Mouse (Mus musculus) limb, embryonic 14.5 days (tissue): ENCODE results near the gene Kat2b. TPM values are rescaled to one million over a fixed set of nuclear protein-coding genes. Genes with fewer than 3 reads are reported as not detected.

Experiments used
- ATAC-seq: fragments of 200-750 bp; cut with Nextera tagmentation; 2 replicates; pipeline ENCODE4 v1.8.0; 2017; ENCODE audit warnings: low read depth, moderate number of reproducible peaks, moderate TSS enrichment; ENCODE audit not compliant: low FRiP score
- DNase-seq: peaks from one replicate; pipeline ENCODE4 v3.0.0-alpha.2; 2015; ENCODE audit warnings: low spot score
- H3K27ac ChIP-seq: fragments of 300-500 bp; sonication (generic); replicated peaks from 2 replicates; pipeline ENCODE4 v1.5.1; 2014; ENCODE audit warnings: low read depth, mild to moderate bottlenecking, low read length, moderate library complexity, mixed read lengths
- H3K27me3 ChIP-seq: fragments of 300-500 bp; sonication (generic); 2 replicates; pipeline ENCODE4 v1.6.1; 2014; ENCODE audit warnings: low read length, mixed read lengths; ENCODE audit not compliant: control insufficient read depth, insufficient read depth
- H3K36me3 ChIP-seq: fragments of 300-500 bp; sonication (generic); 2 replicates; pipeline ENCODE4 v1.6.1; 2014; ENCODE audit warnings: mild to moderate bottlenecking, low read length, moderate library complexity, mixed read lengths; ENCODE audit not compliant: control insufficient read depth, insufficient read depth
- H3K4me1 ChIP-seq: fragments of 300-500 bp; sonication (generic); 2 replicates; pipeline ENCODE4 v1.6.1; 2014; ENCODE audit warnings: antibody characterized with exemption, low read length, mixed read lengths; ENCODE audit not compliant: control insufficient read depth, insufficient read depth
- H3K4me2 ChIP-seq: fragments of 300-500 bp; sonication (generic); replicated peaks from 2 replicates; pipeline ENCODE4 v1.6.1; 2014; ENCODE audit warnings: low read depth, mild to moderate bottlenecking, low read length, moderate library complexity; ENCODE audit not compliant: severe bottlenecking
- H3K4me3 ChIP-seq: fragments of 300-500 bp; sonication (generic); replicated peaks from 2 replicates; pipeline ENCODE4 v1.5.1; 2014; ENCODE audit warnings: low read length
- H3K9ac ChIP-seq: fragments of 300-500 bp; sonication (generic); 2 replicates; pipeline ENCODE4 v1.6.1; 2014; ENCODE audit warnings: mild to moderate bottlenecking, low read depth, low read length, moderate library complexity; ENCODE audit not compliant: severe bottlenecking
- H3K9me3 ChIP-seq: fragments of 300-500 bp; sonication (generic); 2 replicates; pipeline ENCODE4 v1.6.1; 2016; ENCODE audit warnings: low read length; ENCODE audit not compliant: control insufficient read depth
- POLR2A ChIP-seq: fragments of 200-500 bp; IDR thresholded peaks from 2 replicates; pipeline ENCODE4 v1.8.0; 2012; ENCODE audit warnings: inconsistent platforms, mild to moderate bottlenecking, moderate library complexity, borderline replicate concordance; ENCODE audit not compliant: insufficient read depth, insufficient read length; ENCODE audit errors: extremely low read depth
- WGBS: fragments of 180-500 bp; shearing (Covaris S2); extraction: QIAGEN DNeasy Blood & Tissue Kit; methylation state at CpG from one replicate; pipeline ENCODE4 v1.1.7; 2014; 5-methylcytosine and 5-hydroxymethylcytosine counted together
- polyA plus RNA-seq, 2 experiments: library from polyadenylated mRNA; depleted of rRNA in 1 of 2; stranded (reverse) in 1 of 2; unstranded in 1 of 2; fragments of >200 nt; fragmentation: Nextera tagmentation in 1 of 2; extraction: Ambion mirVana in 1 of 2; gene quantifications; 2 replicates each; pipeline versions ENCODE4 v1.2.1 to v1.2.3; 2012 to 2014

Gene Kat2b
- polyA plus RNA-seq, 2 experiments, result 7.9 to 10.0 TPM

DNA sequence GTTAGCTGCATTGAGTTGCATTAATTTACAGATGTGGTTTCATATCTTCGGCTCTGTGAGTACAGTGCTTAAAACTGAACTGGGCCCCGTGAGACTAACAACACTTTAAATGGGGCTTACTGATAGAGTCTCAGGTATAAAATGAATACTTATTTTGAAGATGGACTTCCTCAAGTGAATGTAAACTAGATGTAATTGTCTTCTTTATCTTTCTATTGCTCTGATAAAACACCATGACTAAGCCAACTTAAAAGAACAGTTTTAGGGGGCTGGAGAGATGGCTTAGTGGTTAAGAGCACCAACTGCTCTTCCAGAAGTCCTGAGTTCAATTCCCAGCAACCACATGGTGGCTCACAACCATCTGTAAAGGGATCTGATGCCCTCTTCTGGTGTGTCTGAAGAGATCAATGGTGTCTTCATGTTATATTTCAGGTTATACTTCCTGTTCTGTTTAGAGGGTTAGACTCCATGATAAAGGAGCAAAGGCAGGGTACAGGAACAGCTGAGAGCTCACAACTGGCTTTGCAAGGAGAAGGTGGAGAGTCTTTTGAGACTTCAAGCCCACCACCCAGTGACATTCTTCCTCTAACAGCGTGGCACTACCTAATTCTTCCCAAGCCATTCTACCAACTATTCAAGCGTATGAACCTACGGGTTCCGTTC is 50.8 kb downstream of the Kat2b start:
- no peaks in the 10 kb centered on the region for H3K9me3 ChIP-seq
- no peaks in the 10 kb centered on the region; the same call in 1 of the 2 replicates for H3K36me3 ChIP-seq
- H3K27ac ChIP-seq, result no peak overlapping the region
- TF ChIP-seq POLR2A, result no peak
- no peak overlapping the region for H3K4me3 ChIP-seq
- H3K9ac ChIP-seq, result no peak overlapping the region
- H3K4me2 ChIP-seq, result no peak overlapping the region
- no peaks in the 10 kb centered on the region for H3K4me1 ChIP-seq
- no peaks in the 10 kb centered on the region for H3K27me3 ChIP-seq
- DNase-seq (no peak), ATAC-seq (no peak)
- WGBS, result 90% methylated on average over 6 of the region's 6 CpGs

DNA sequence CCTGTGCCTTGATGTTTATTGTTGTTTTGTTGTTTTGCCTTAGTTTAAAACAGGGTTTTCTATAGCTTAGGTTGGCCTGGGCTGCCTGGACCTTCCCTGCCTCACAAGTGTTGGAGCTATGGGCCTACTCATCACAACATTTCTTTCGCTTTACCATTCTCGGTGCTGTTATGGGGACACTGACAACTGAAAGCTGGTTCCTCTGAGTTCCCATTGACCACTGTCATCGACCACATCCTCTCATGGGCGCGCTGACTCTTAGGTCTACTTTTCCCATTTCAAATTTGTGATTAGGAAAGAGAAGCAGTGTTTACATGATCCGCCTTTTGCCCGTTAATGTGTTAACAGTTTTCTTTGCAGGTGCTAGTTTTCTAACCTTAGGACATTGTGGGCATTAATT is 51.7 kb downstream of the Kat2b start:
- H3K27me3 ChIP-seq, result no peaks in the 10 kb centered on the region
- no peaks in the 10 kb centered on the region for H3K9me3 ChIP-seq
- 95% methylated on average over 7 of the region's 7 CpGs for WGBS
- no peaks in the 10 kb centered on the region; the same call in 1 of the 2 replicates for H3K36me3 ChIP-seq
- no peak overlapping the region for H3K4me3 ChIP-seq
- no peak overlapping the region for H3K27ac ChIP-seq
- no peak for TF ChIP-seq POLR2A
- ATAC-seq, result no peak
- no peak overlapping the region for H3K4me2 ChIP-seq
- no peaks in the 10 kb centered on the region for H3K4me1 ChIP-seq
- H3K9ac ChIP-seq, result no peak overlapping the region
- no peak for DNase-seq

DNA sequence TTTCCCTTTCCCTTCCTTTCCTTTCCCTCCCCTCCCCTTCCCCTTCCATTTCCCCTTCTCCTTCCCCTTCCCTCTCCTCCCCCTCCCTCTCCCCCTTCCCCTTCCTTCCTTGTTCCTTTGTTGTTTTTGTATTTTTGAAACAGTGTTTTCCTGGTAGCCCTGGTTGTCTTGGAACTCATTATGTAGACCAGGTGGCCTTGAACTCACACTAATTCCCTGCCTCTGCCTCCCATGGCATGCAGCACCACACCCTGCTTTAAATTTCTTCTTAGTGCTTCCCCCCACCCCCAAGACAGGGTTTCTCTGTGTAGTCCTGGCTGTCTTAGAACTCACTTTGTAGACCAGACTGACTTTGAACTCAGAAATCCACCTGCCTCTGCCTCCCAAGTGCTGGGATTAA is 52.7 kb downstream of the Kat2b start:
- Histone ChIP-seq H3K27me3 (no peaks in the 10 kb centered on the region), H3K36me3 (no peaks in the 10 kb centered on the region; the same call in 1 of the 2 replicates), H3K4me1 (no peaks in the 10 kb centered on the region), H3K27ac (no peak overlapping the region), H3K4me3 (no peak overlapping the region), H3K4me2 (no peak overlapping the region), H3K9me3 (no peaks in the 10 kb centered on the region), H3K9ac (no peak overlapping the region)
- DNase-seq, result no peak
- no peak for ATAC-seq
- TF ChIP-seq POLR2A, result no peak

DNA sequence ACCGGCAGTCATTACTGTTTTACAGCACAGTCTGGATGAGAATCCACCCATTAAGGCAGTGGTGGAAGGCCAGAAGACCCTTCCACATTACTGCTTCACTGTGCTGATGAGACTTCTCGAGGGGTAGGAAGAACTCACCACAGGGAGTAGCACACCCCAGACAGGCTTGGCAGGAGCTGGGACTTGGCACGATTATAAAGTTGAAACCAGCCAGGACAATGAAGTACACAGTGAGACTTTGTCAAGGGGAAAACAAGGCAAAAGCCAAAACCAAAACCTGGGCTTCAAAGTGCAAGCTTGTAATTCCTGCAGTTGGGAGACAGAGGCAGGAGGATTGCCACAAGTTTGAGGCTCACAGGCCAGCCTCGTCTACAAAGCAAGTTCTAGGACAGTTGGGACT is 54.0 kb downstream of the Kat2b start:
- WGBS, result 63% methylated on average over 4 of the region's 4 CpGs
- peaks cover 4% of the 10 kb centered on the region for H3K36me3 ChIP-seq
- H3K4me1 ChIP-seq, result no peaks in the 10 kb centered on the region
- H3K4me2 ChIP-seq, result no peak overlapping the region
- no peak overlapping the region for H3K27ac ChIP-seq
- H3K9me3 ChIP-seq, result no peaks in the 10 kb centered on the region
- TF ChIP-seq POLR2A, result no peak
- ATAC-seq (no peak), DNase-seq (no peak)
- H3K9ac ChIP-seq, result no peak overlapping the region
- no peak overlapping the region for H3K4me3 ChIP-seq
- no peaks in the 10 kb centered on the region for H3K27me3 ChIP-seq

DNA sequence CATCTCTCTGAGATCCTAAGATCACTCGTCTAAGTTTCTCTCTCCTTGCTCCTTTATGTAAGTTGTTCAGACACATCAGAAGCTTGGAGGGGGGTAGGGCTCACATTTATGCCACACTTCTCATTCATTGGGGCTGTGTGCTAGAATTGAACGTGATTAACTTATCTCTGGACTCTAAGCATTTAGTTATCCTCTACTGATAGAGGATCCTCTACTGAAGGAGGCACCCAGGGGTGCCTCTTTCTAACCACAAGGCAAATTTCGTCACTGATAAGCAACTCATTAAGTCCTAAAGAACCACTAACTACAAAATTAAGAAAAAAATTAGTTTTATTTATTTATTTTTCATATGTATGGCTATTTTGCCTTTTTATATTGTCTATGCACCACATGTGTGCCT is 55.5 kb downstream of the Kat2b start:
- no peak for ATAC-seq
- H3K9ac ChIP-seq, result no peak overlapping the region
- H3K36me3 ChIP-seq, result peaks cover 8% of the 10 kb centered on the region

More for the DNA sequence above, 55.5 kb downstream of the Kat2b start:
- no peak for DNase-seq
- 72% methylated on average over 3 of the region's 3 CpGs for WGBS
- Histone ChIP-seq H3K9me3 (no peaks in the 10 kb centered on the region), H3K27me3 (no peaks in the 10 kb centered on the region), H3K4me2 (no peak overlapping the region), H3K4me1 (no peaks in the 10 kb centered on the region), H3K27ac (no peak overlapping the region), H3K4me3 (no peak overlapping the region)
- no peak for TF ChIP-seq POLR2A
